Mouse (Mus musculus): ENCODE measurements around the gene Sec14l1. TPM values are rescaled to one million over a fixed set of nuclear protein-coding genes. Genes with fewer than 3 reads are reported as not detected.
A peak's percentile ranks its signal among the peaks of the same experiment; 100 is the strongest.

Sec14l1 gene
- polyA plus RNA-seq, 1 experiment from 2014 or later: 53.4 TPM

DNA sequence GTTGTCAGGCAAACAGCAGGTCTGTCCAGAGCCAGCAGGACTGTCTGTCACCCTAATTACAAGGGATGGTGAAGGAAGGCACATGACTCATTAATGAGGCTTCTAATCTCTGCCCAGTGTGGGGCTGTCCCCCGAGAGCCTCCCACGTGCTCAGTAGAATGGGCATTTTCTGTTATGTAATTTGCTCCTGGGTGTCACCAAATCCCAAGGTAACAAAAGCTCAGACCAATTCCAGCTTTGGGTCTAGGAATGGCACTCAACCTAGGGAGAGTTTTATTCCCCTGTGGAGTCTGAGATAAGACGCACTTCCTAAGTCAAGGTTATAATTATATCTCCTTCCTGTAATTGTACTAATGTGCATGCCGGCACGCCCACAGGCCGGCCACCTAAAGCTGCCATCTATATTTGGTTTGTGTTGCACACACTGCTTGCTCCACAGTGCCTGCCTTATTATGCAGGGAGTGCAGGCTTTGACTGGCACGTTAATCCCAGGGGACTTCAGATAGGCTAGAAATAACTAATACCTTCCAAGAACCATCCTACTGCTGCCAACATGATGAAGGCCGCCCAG, 13.5 kb upstream of the Sec14l1 start:
- WGBS: 34% methylated on average over 8 of the region's 8 CpGs
- H3K4me3 ChIP-seq: no peak overlapping the region
- H3K36me3 ChIP-seq: no peaks in the 10 kb centered on the region
- peaks cover 50% of the 10 kb centered on the region for H3K4me1 ChIP-seq (replicated peaks)
- ATAC-seq (ENCODE audit: insufficient number of reproducible peaks, low FRiP score): peak; percentile 56
- no peak overlapping the region for H3K9ac ChIP-seq
- H3K9me3 ChIP-seq (replicated peaks): no peaks in the 10 kb centered on the region
- H3K27ac ChIP-seq (ENCODE audit: poor library complexity, severe bottlenecking): peak overlapping the region; percentile 80
- H3K4me2 ChIP-seq: peak overlapping the region; percentile 16; the same call in 1 of the 2 replicates
- H3K27me3 ChIP-seq (replicated peaks): no peaks in the 10 kb centered on the region

DNA sequence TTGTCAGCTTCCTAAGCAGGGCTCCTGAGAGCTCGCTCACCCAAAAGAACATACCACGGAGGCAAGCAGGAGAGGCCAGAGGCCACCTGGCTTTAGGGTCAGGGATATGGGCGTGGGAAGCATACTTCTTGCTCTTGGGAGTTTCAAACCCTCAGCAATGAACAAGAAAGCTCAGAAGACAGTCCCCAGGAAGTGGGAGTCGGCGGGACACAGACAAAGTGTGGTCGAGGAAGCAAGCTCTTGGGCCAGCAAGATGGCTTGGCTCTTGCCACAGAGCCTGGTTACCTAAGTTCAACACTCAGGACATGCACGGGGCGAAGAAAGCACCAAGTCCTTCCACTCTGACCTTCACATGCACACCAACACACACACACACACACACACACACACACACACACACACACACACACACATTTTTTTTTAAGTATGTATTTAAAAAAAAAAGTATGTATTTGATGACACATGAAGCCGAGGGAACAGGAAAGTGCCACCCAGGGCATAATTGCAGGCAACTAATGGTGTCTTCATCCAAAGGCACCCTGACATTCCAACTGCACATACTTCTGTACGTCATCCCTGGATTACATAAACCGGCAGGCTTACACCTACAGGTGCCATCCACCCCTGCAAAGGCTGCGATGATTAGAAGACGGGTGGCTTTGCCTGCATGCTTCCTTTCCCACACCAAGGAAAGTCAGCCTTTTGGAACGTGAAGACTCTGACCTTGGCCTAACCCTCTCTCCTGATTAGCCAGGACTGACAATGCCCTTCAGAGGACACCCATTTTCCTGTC, 12.8 kb upstream of the Sec14l1 start:
- no peaks in the 10 kb centered on the region for H3K36me3 ChIP-seq
- WGBS: 63% methylated on average over 14 of the region's 14 CpGs
- no peak for ATAC-seq (ENCODE audit: insufficient number of reproducible peaks, low FRiP score)
- no peak overlapping the region for H3K4me3 ChIP-seq
- peaks cover 55% of the 10 kb centered on the region for H3K4me1 ChIP-seq (replicated peaks)
- no peak overlapping the region; the same call in 1 of the 2 replicates for H3K9ac ChIP-seq
- H3K4me2 ChIP-seq: peak overlapping the region; percentile 16; the same call in 1 of the 2 replicates
- peak overlapping the region; percentile 80 for H3K27ac ChIP-seq (ENCODE audit: poor library complexity, severe bottlenecking)
- H3K27me3 ChIP-seq (replicated peaks): no peaks in the 10 kb centered on the region
- H3K9me3 ChIP-seq (replicated peaks): no peaks in the 10 kb centered on the region

GRCm38 (mm10) chr11:117103523-117103922, 11.4 kb upstream of the Sec14l1 start:
- no peak for ATAC-seq (ENCODE audit: insufficient number of reproducible peaks, low FRiP score)
- no peak overlapping the region for H3K4me2 ChIP-seq
- H3K4me3 ChIP-seq: no peak overlapping the region
- no peaks in the 10 kb centered on the region for H3K27me3 ChIP-seq (replicated peaks)
- WGBS: 74% methylated on average over 10 of the region's 10 CpGs
- no peak overlapping the region for H3K9ac ChIP-seq
- H3K4me1 ChIP-seq (replicated peaks): peaks cover 50% of the 10 kb centered on the region
- no peaks in the 10 kb centered on the region for H3K36me3 ChIP-seq
- no peaks in the 10 kb centered on the region for H3K9me3 ChIP-seq (replicated peaks)
- H3K27ac ChIP-seq (ENCODE audit: poor library complexity, severe bottlenecking): no peak overlapping the region

GRCm38 (mm10) chr11:117104044-117104757, 10.8 kb upstream of the Sec14l1 start:
- Histone ChIP-seq H3K36me3 (no peaks in the 10 kb centered on the region), H3K4me1 (replicated peaks) (peaks cover 53% of the 10 kb centered on the region), H3K9ac (no peak overlapping the region), H3K9me3 (replicated peaks) (no peaks in the 10 kb centered on the region), H3K4me2 (no peak overlapping the region), H3K27me3 (replicated peaks) (no peaks in the 10 kb centered on the region), H3K4me3 (no peak overlapping the region), H3K27ac (ENCODE audit: poor library complexity, severe bottlenecking) (0 out of 2 replicates have a peak overlapping the region, but pooled peaks have one; percentile 9)
- no peak for ATAC-seq (ENCODE audit: insufficient number of reproducible peaks, low FRiP score)
- WGBS: 87% methylated on average over 10 of the region's 10 CpGs

- no peak overlapping the region for H3K9ac ChIP-seq
- H3K4me1 ChIP-seq (replicated peaks): peaks cover 58% of the 10 kb centered on the region
- no peaks in the 10 kb centered on the region for H3K27me3 ChIP-seq (replicated peaks)
- H3K27ac ChIP-seq (ENCODE audit: poor library complexity, severe bottlenecking): no peak overlapping the region
- no peaks in the 10 kb centered on the region for H3K9me3 ChIP-seq (replicated peaks)
- no peak overlapping the region for H3K4me3 ChIP-seq
- H3K4me2 ChIP-seq: no peak overlapping the region
- no peaks in the 10 kb centered on the region for H3K36me3 ChIP-seq
- ATAC-seq (ENCODE audit: insufficient number of reproducible peaks, low FRiP score): no peak
- WGBS: 84% methylated on average over 3 of the region's 3 CpGs
Measured at GRCm38 (mm10) chr11:117105315-117105714, 9.7 kb upstream of the Sec14l1 start.

GRCm38 (mm10) chr11:117105850-117106249, 9.1 kb upstream of the Sec14l1 start:
- 84% methylated on average over 7 of the region's 7 CpGs for WGBS

GRCm38 (mm10) chr11:117106633-117107334, 8.2 kb upstream of the Sec14l1 start:
- ATAC-seq (ENCODE audit: insufficient number of reproducible peaks, low FRiP score): no peak

More at GRCm38 (mm10) chr11:117105850-117106249, 9.1 kb upstream of the Sec14l1 start:
- H3K4me2 ChIP-seq: no peak overlapping the region
- H3K4me1 ChIP-seq (replicated peaks): peaks cover 58% of the 10 kb centered on the region
- H3K9ac ChIP-seq: no peak overlapping the region
- no peak for ATAC-seq (ENCODE audit: insufficient number of reproducible peaks, low FRiP score)
- no peaks in the 10 kb centered on the region for H3K9me3 ChIP-seq (replicated peaks)
- H3K27ac ChIP-seq (ENCODE audit: poor library complexity, severe bottlenecking): no peak overlapping the region
- H3K27me3 ChIP-seq (replicated peaks): no peaks in the 10 kb centered on the region
- no peak overlapping the region for H3K4me3 ChIP-seq
- H3K36me3 ChIP-seq: no peaks in the 10 kb centered on the region

DNA sequence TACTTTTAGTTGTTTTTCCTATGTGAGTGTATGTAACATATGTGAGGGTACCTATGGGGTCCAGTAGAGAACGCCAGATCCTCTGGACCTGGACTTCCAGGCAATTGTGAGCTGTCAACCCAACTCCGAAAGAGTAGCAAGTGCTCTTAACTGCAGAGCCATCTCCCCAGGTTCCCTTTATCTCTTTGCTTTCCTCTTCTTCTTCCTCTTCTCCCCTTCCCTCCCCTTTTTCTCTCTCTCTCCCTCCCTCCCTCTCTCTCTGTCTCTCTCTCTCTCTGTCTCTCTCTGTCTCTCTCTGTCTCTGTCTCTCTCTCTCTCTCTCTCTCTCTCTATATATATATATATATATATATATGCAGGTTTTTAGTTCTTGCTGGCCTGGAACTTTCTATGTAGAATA, 7.1 kb upstream of the Sec14l1 start:
- Histone ChIP-seq H3K4me2 (no peak overlapping the region), H3K4me1 (replicated peaks) (peaks cover 49% of the 10 kb centered on the region), H3K9me3 (replicated peaks) (no peaks in the 10 kb centered on the region), H3K9ac (no peak overlapping the region), H3K27ac (ENCODE audit: poor library complexity, severe bottlenecking) (0 out of 2 replicates have a peak overlapping the region, but pooled peaks have one; percentile 58), H3K4me3 (no peak overlapping the region), H3K36me3 (no peaks in the 10 kb centered on the region), H3K27me3 (replicated peaks) (no peaks in the 10 kb centered on the region)
- 81% methylated on average over 2 of the region's 2 CpGs for WGBS
- no peak for ATAC-seq (ENCODE audit: insufficient number of reproducible peaks, low FRiP score)

More at GRCm38 (mm10) chr11:117106633-117107334, 8.2 kb upstream of the Sec14l1 start:
- H3K27ac ChIP-seq (ENCODE audit: poor library complexity, severe bottlenecking): no peak overlapping the region; the same call in 1 of the 2 replicates
- WGBS: 51% methylated on average over 13 of the region's 13 CpGs
- H3K4me2 ChIP-seq: no peak overlapping the region
- peaks cover 51% of the 10 kb centered on the region for H3K4me1 ChIP-seq (replicated peaks)
- H3K27me3 ChIP-seq (replicated peaks): no peaks in the 10 kb centered on the region
- no peak overlapping the region for H3K9ac ChIP-seq
- no peaks in the 10 kb centered on the region for H3K36me3 ChIP-seq
- H3K4me3 ChIP-seq: no peak overlapping the region
- H3K9me3 ChIP-seq (replicated peaks): no peaks in the 10 kb centered on the region

GRCm38 (mm10) chr11:117108595-117108994, 6.4 kb upstream of the Sec14l1 start:
- Histone ChIP-seq H3K4me3 (no peak overlapping the region), H3K27ac (ENCODE audit: poor library complexity, severe bottlenecking) (peak overlapping the region; percentile 67), H3K9ac (no peak overlapping the region), H3K27me3 (replicated peaks) (no peaks in the 10 kb centered on the region), H3K4me1 (replicated peaks) (peaks cover 45% of the 10 kb centered on the region), H3K4me2 (no peak overlapping the region), H3K9me3 (replicated peaks) (0 out of 2 replicates have a peak, but pooled peaks cover 3% of the 10 kb centered on the region), H3K36me3 (no peaks in the 10 kb centered on the region)
- 57% methylated on average over 9 of the region's 9 CpGs for WGBS
- no peak; the same call in 1 of the 2 replicates for ATAC-seq (ENCODE audit: insufficient number of reproducible peaks, low FRiP score)

DNA sequence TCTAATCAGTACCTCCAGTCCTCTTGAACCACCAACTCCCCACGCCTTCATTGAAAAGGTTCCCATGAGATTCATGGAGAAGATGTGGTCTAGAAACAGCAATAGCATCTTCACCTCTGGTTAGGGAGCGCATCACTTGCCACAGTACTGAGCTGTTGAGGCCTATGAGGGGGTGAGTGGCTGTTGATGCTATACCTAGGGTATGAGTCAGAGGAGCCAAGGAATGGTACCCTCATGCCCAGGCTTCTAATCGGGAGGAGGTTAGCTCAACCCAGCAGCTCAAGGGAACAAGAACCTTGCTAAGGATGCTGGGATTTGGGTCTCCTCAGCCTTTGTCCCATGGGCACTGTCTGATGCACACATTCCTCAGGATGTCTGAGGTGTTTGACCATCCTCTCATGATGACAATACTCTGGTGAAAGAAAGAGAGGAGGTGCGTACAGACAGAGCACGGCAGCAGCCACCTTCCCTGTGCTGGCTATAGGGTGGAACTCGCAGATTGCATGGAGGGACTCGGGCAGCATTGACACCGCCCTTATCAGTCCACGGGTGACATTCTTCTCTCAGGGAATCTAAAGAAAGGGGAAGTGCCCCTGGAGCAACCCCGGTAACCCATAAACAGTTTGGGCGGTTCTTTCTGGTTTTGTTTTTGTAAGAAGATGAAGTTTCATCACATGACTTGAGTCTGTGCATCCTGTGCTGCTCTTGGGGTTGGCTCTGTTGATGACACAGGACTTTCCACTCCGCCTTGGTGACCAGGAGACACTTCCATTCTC, 5.6 kb upstream of the Sec14l1 start:
- Histone ChIP-seq H3K9ac (no peak overlapping the region), H3K27ac (ENCODE audit: poor library complexity, severe bottlenecking) (peak overlapping the region; percentile 67)

More for the DNA sequence above, 5.6 kb upstream of the Sec14l1 start:
- Histone ChIP-seq H3K4me2 (no peak overlapping the region), H3K4me1 (replicated peaks) (peaks cover 44% of the 10 kb centered on the region), H3K4me3 (no peak overlapping the region), H3K36me3 (no peaks in the 10 kb centered on the region), H3K27me3 (replicated peaks) (no peaks in the 10 kb centered on the region), H3K9me3 (replicated peaks) (0 out of 2 replicates have a peak, but pooled peaks cover 3% of the 10 kb centered on the region)
- ATAC-seq (ENCODE audit: insufficient number of reproducible peaks, low FRiP score): no peak
- 57% methylated on average over 12 of the region's 12 CpGs for WGBS

Data from heart, embryonic 12.5 days (tissue).